Mouse (Mus musculus): ENCODE measurements at regions not wholly inside any gene's neighbourhood (a gene's known extent, or its start where the extent isn't known, plus 50 kb on each side); places are given as distances from the start of the nearest gene placed in this dataset.

DNA sequence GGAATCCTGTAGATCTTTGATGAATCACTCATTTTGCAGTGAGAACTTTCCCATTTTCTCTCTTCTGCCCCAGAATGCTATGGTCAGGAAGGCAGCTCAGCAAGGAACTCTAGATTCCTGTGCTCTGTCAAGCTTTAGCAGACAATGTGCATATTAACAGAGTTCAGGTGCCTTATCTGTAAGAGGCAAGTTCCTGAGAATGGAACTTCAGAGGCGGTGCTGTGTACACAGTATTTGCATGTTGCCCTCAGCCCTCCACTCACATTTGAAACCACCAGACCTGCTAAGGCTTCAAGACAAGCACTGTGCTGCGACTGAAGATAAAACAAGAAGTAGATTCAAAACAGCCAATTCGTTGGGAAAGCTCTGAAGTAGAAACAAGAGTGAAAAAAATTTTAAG is 66.8 kb upstream of the Slc35f4 start:
- DNase-seq (ENCODE audit: low spot score in 2 of 2) = no peak

DNA sequence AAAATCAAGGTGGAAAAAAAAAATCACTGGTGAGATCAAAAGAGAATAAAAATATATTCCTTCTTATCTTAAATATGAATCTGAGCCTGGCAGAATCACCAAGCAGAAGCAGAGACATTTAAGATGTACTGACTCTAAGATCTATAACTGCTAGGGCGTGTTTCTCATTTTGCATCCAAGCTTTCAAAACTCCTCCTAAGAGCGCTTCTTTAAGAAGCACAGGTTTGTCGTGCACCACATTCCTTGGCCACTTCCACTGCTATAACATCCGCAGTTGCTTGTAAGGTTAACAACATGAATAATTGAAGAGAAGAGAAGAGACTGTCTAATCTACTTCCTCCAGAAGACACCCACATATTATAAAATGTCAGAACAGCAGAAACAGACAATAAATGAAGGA is 64.5 kb upstream of the Slc35f4 start:
- DNase-seq (ENCODE audit: low spot score in 2 of 2) = peak; percentile 8 to 44
